26 mouse cellular contexts compared by ENCODE assay signal in genomic region chr14:55677615-55678014, GRCm38 (mm10). TPM values are rescaled to one million over a fixed set of nuclear protein-coding genes. Genes with fewer than 3 reads are reported as not detected.
DNase-seq lines count a peak whose midpoint lies in the region; ATAC-seq and TF ChIP-seq lines count a peak whose summit lies in the region.
"Had no signal": no experiment of that assay in that cellular context is flagged by ENCODE, and none has a peak within 500 bp of the region (broad histone marks: within the 10 kb centered on the region; RNA-seq: fewer than 3 reads in every experiment).

No protein-coding gene starts in this region.

- ATAC-seq in inflammation-experienced regulatory T-cells, adult 6 months: no peak
- ATAC-seq: CD4-positive, CD25-positive, alpha-beta regulatory T cell, adult 4 months; forebrain, embryonic 13.5 days; forebrain, embryonic 15.5 days; forebrain, postnatal 0 days had no signal

- dilution Hi-C loops in CH12.LX (cut with MboI; ENCODE audit: extremely low pct_ligation_motif_present, extremely low pct_unique_long_range_greater_than_20kb, low sequenced_read_pairs): no loop called here

- no peak for TF ChIP-seq POLR2A in CH12.LX (IDR thresholded peaks at IDR 0.05; ENCODE audit: low read depth, low read length)

- DNase-seq in layer of hippocampus, adult 9-11 months: peak; percentile 26
- DNase-seq in layer of hippocampus, postnatal 14 days (ENCODE audit: low spot score in 2 of 2): no peak
- peak; percentile 47 to 48 for DNase-seq in spleen, postnatal 36 days (ENCODE audit: low spot score in 2 of 2)
- DNase-seq in spleen, adult 12 weeks (ENCODE audit: low spot score): no peak
- DNase-seq in CH12.LX (ENCODE audit: extremely low read depth): peak; percentile 25
- no peak for DNase-seq in urinary bladder, postnatal 14 days (ENCODE audit: low spot score)
- DNase-seq: adrenal gland, adult 2 months; adrenal gland, postnatal 10 days; adrenal gland, postnatal 25 days; cerebellum, adult 11 months; cerebellum, adult 18-20 months; cerebellum, adult 8-10 months; cerebellum, adult 9-11 months; cerebellum, postnatal 14 days; cerebellum, postnatal 36 days; embryo, embryonic 11 days; forebrain, postnatal 0 days had no signal

- H3K27ac ChIP-seq in CH12.LX (ENCODE audit: insufficient read depth, low read depth): no peak overlapping the region
- H3K27ac ChIP-seq: embryonic facial prominence, embryonic 13.5 days; embryonic facial prominence, embryonic 15.5 days; forebrain, embryonic 10.5 days; forebrain, embryonic 13.5 days; forebrain, embryonic 15.5 days had no signal

- in situ Hi-C loops in CH12.LX (cut with MboI; ENCODE audit: low pct_ligation_motif_present, low pct_unique_long_range_greater_than_20kb, low sequenced_read_pairs): no loop called here

- TF ChIP-seq RAD21 in CH12.LX (IDR thresholded peaks at IDR 0.05; ENCODE audit: low read depth, low read length): no peak

- no peak overlapping the region for H3K4me2 ChIP-seq in CH12.LX (ENCODE audit: insufficient read depth, low read depth, poor library complexity, severe bottlenecking)
- H3K4me2 ChIP-seq: embryonic facial prominence, embryonic 13.5 days; embryonic facial prominence, embryonic 15.5 days; forebrain, embryonic 13.5 days; forebrain, embryonic 15.5 days had no signal

- no peak for TF ChIP-seq CTCF in CH12.LX (conservative IDR thresholded peaks at IDR 0.05 in 1 of 2, IDR thresholded peaks at IDR 0.05 in 1 of 2; ENCODE audit: low read depth in 2 of 2, low read length in 2 of 2)

- H3K27me3 ChIP-seq in CH12.LX (replicated peaks): no peaks in the 10 kb centered on the region
- H3K27me3 ChIP-seq: embryonic facial prominence, embryonic 13.5 days; embryonic facial prominence, embryonic 15.5 days; forebrain, embryonic 13.5 days; forebrain, embryonic 15.5 days had no signal

- H3K36me3 ChIP-seq in CH12.LX (replicated peaks in 1 of 2; ENCODE audit: control insufficient read depth in 1 of 2, insufficient read depth in 1 of 2, low read length in 1 of 2): peaks cover 48 to 60% of the 10 kb centered on the region in 2 experiments

- no peak overlapping the region for H3K9ac ChIP-seq in CH12.LX (ENCODE audit: insufficient read depth, low read depth)
- H3K9ac ChIP-seq: embryonic facial prominence, embryonic 13.5 days; embryonic facial prominence, embryonic 15.5 days; forebrain, embryonic 13.5 days; forebrain, embryonic 15.5 days; forebrain, postnatal 0 days had no signal

- H3K79me2 ChIP-seq in CH12.LX (replicated peaks; ENCODE audit: control insufficient read depth, extremely low read depth, insufficient read depth, poor library complexity, severe bottlenecking): peaks cover 2% of the 10 kb centered on the region

- no peak overlapping the region for H3K4me3 ChIP-seq in CH12.LX (replicated peaks in 1 of 3; ENCODE audit: low read depth in 2 of 3, low read length in 2 of 3, poor library complexity in 1 of 3)
- H3K4me3 ChIP-seq: embryonic facial prominence, embryonic 13.5 days; embryonic facial prominence, embryonic 15.5 days; erythroblast, embryonic 14.5 days; forebrain, embryonic 10.5 days; forebrain, embryonic 13.5 days; forebrain, embryonic 15.5 days had no signal

- peaks cover 5 to 61% of the 10 kb centered on the region in 2 experiments for H3K4me1 ChIP-seq in CH12.LX (ENCODE audit: control insufficient read depth in 1 of 2, insufficient read depth in 2 of 2)

- TF ChIP-seq EP300 in CH12.LX (IDR thresholded peaks at IDR 0.05; ENCODE audit: low read length): no peak

- no peaks in the 10 kb centered on the region for H3K9me3 ChIP-seq in CH12.LX (replicated peaks; ENCODE audit: low read length)
- H3K9me3 ChIP-seq: embryonic facial prominence, embryonic 13.5 days; embryonic facial prominence, embryonic 15.5 days; forebrain, embryonic 10.5 days; forebrain, embryonic 13.5 days; forebrain, embryonic 15.5 days had no signal

TF ChIP-seq in CH12.LX, 34 proteins besides CTCF, POLR2A, EP300 and RAD21:
- TF ChIP-seq MAX (IDR thresholded peaks at IDR 0.05; ENCODE audit: low read length): no peak
- no peak for TF ChIP-seq KAT2A (IDR thresholded peaks at IDR 0.05; ENCODE audit: insufficient replicate concordance, low read length)
- TF ChIP-seq UBTF (IDR thresholded peaks at IDR 0.05; ENCODE audit: low read depth, low read length): no peak
- TF ChIP-seq ELF1 (IDR thresholded peaks at IDR 0.05; ENCODE audit: low read depth, low read length): no peak
- TF ChIP-seq ZNF384 (IDR thresholded peaks at IDR 0.05; ENCODE audit: low read depth, low read length): no peak
- no peak for TF ChIP-seq HCFC1 (IDR thresholded peaks at IDR 0.05; ENCODE audit: low read depth, low read length)
- no peak for TF ChIP-seq MAFK (IDR thresholded peaks at IDR 0.05; ENCODE audit: insufficient replicate concordance, low read length)

RNA-seq across cellular contexts. Expression of gene Tinf2, which starts 4.0 kb away (rescaled TPM):
- total RNA-seq in layer of hippocampus, postnatal 14 days (2021): 10 to 100 TPM; 13.9 to 17.0 TPM
- total RNA-seq in CH12.LX (2012; rRNA removed) (25.2 and 29.1 TPM in 2 replicates), CH12.LX (2014; rRNA removed) (21.4 and 23.3 TPM in 2 replicates)
- 31.1 and 33.2 TPM in 2 replicates for polyA plus RNA-seq in CH12.LX (2012; ENCODE audit: insufficient read length, low read depth)
- 10 to 100 TPM; 26.4 to 30.7 (median 30.2) TPM for polyA plus RNA-seq in inflammation-experienced regulatory T-cells, adult 6 months (2017; shearing (Covaris generic))

RNA-seq across cellular contexts. Expression of gene Nedd8, which starts 5.7 kb away (rescaled TPM):
- total RNA-seq in layer of hippocampus, postnatal 14 days (2021): 100 to 1,000 TPM; 298 to 325 TPM
- total RNA-seq in CH12.LX (2012; rRNA removed): 378 and 515 TPM in 2 replicates
- 272 and 276 TPM in 2 replicates for total RNA-seq in CH12.LX (2014; rRNA removed)
- polyA plus RNA-seq in CH12.LX (2012; ENCODE audit: insufficient read length, low read depth): 513 and 653 TPM in 2 replicates
- 100 to 1,000 TPM; 335 to 412 (median 375) TPM for polyA plus RNA-seq in inflammation-experienced regulatory T-cells, adult 6 months (2017; shearing (Covaris generic))

RNA-seq across cellular contexts. Expression of gene Gmpr2, which starts 5.9 kb away (rescaled TPM):
- total RNA-seq in layer of hippocampus, postnatal 14 days (2021): 10 to 100 TPM; 27.5 to 27.6 TPM
- total RNA-seq in CH12.LX (2012; rRNA removed) (34.3 and 37.3 TPM in 2 replicates), CH12.LX (2014; rRNA removed) (51.3 and 54.9 TPM in 2 replicates)
- polyA plus RNA-seq in CH12.LX (2012; ENCODE audit: insufficient read length, low read depth): 34.7 and 44.3 TPM in 2 replicates
- polyA plus RNA-seq in inflammation-experienced regulatory T-cells, adult 6 months (2017; shearing (Covaris generic)): 10 to 100 TPM; 25.8 to 33.9 (median 29.9) TPM

RNA-seq across cellular contexts. Expression of gene Mdp1, which starts 17.3 kb away (rescaled TPM):
- 10 to 100 TPM; 46.9 to 47.8 TPM for total RNA-seq in layer of hippocampus, postnatal 14 days (2021)
- total RNA-seq in CH12.LX (2012; rRNA removed) (25.1 and 25.6 TPM in 2 replicates), CH12.LX (2014; rRNA removed) (30.9 and 39.0 TPM in 2 replicates)
- 23.4 and 26.0 TPM in 2 replicates for polyA plus RNA-seq in CH12.LX (2012; ENCODE audit: insufficient read length, low read depth)
- 100 to 1,000 TPM in 1 of 3 experiments, 10 to 100 TPM in 2; 89.2 to 101 (median 95.6) TPM for polyA plus RNA-seq in inflammation-experienced regulatory T-cells, adult 6 months (2017; shearing (Covaris generic))

RNA-seq across cellular contexts. Expression of gene Tssk4, which starts 27.6 kb away (rescaled TPM):
- under 1 TPM; 0.81 to 0.90 TPM for total RNA-seq in layer of hippocampus, postnatal 14 days (2021)
- 0.29 and 0.30 TPM in 2 replicates for total RNA-seq in CH12.LX (2012; rRNA removed)
- 0.14 TPM in 1 of 2 replicates, not detected in the other for total RNA-seq in CH12.LX (2014; rRNA removed)
- 0.26 and 0.31 TPM in 2 replicates for polyA plus RNA-seq in CH12.LX (2012; ENCODE audit: insufficient read length, low read depth)
- polyA plus RNA-seq in inflammation-experienced regulatory T-cells, adult 6 months (2017; shearing (Covaris generic)): 1 to 10 TPM in 2 of 3 experiments, under 1 TPM in 1; 0.68 to 2.2 (median 1.2) TPM
- total RNA-seq: ES-E14 had no signal

Comparison
In these comparisons a context has a peak if more than half of its experiments do, and no peak if none do; other contexts are left out.
1. DNase-seq: peak in layer of hippocampus, adult 9-11 months (single experiment), spleen, postnatal 36 days (2 of 2) and CH12.LX (single experiment); none in layer of hippocampus, postnatal 14 days (0 of 2), spleen, adult 12 weeks (single experiment) and urinary bladder, postnatal 14 days (single experiment).